Mouse (Mus musculus) testis, adult 2 months (tissue): ENCODE measurements around the gene Mus81.

Source experiments
- CTCF ChIP-seq: fragments of 200-500 bp; IDR thresholded peaks from 2 replicates; pipeline ENCODE4 v1.5.1; 2012; ENCODE audit warnings: low read depth, mild to moderate bottlenecking, inconsistent platforms, low read length, moderate library complexity; ENCODE audit not compliant: control insufficient read depth, insufficient read depth, insufficient replicate concordance
- POLR2A ChIP-seq: fragments of 200-500 bp; IDR thresholded peaks from 2 replicates; pipeline ENCODE4 v1.6.1; 2012; ENCODE audit warnings: low read depth, mild to moderate bottlenecking, inconsistent platforms, low read length, moderate library complexity; ENCODE audit not compliant: control insufficient read depth

DNA sequence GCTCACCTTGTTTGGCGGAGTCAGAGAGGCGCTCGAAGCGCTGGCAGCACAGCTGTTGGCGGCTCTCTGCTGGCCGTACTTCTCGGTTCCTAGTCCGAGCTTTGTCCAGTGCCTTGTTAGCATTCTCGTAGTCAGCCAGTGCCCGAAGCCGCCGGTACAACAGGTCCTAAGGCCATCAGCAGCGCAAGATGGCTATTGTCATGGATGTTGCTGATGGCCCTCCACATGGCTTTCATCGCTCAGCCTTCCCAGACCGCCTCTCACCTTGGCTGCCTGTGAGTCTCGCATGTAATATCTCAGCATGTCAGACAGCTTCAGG, 7.8 kb upstream of the Mus81 start:
- TF ChIP-seq CTCF, result no peak
- no peak for TF ChIP-seq POLR2A
